Mouse (Mus musculus) frontal cortex, adult (tissue): ENCODE results near the gene Ap1g2.

Experiments used
- ATAC-seq: cut with Nextera tagmentation; 2 replicates; pipeline ENCODE4 v1.9.2; 2017; ENCODE audit warnings: mild to moderate bottlenecking, moderate library complexity, mixed read lengths; ENCODE audit not compliant: low TSS enrichment

Ap1g2 gene

GRCm38 (mm10) chr14:55089199-55089947, 17.0 kb downstream of the Ap1g2 start:
- peak; percentile 16; the same call in 1 of the 2 replicates for ATAC-seq

GRCm38 (mm10) chr14:55086009-55086514, 20.3 kb downstream of the Ap1g2 start:
- ATAC-seq: no peak

- ATAC-seq: no peak
These were observed 20.9 kb downstream of the Ap1g2 start for GRCm38 (mm10) chr14:55085324-55086008.

- ATAC-seq: no peak
These were observed 22.9 kb downstream of the Ap1g2 start for GRCm38 (mm10) chr14:55083481-55083880.

- no peak for ATAC-seq
These were observed 25.3 kb downstream of the Ap1g2 start for GRCm38 (mm10) chr14:55081105-55081504.

- peak; percentile 32; the same call in 1 of the 2 replicates for ATAC-seq
These were observed 27.0 kb downstream of the Ap1g2 start for GRCm38 (mm10) chr14:55079214-55079970.

GRCm38 (mm10) chr14:55078366-55078989, 27.9 kb downstream of the Ap1g2 start:
- ATAC-seq: peak; percentile 13; the same call in 1 of the 2 replicates

GRCm38 (mm10) chr14:55077481-55078365, 28.7 kb downstream of the Ap1g2 start:
- ATAC-seq: 0 out of 2 replicates have a peak, but pooled peaks have one; percentile 18

GRCm38 (mm10) chr14:55076956-55077355, 29.4 kb downstream of the Ap1g2 start:
- ATAC-seq: no peak

GRCm38 (mm10) chr14:55076224-55076623, 30.2 kb downstream of the Ap1g2 start:
- ATAC-seq: peak; percentile 13; the same call in 1 of the 2 replicates

- no peak for ATAC-seq
These were observed 32.0 kb downstream of the Ap1g2 start for GRCm38 (mm10) chr14:55074416-55074815.

- ATAC-seq: peak; percentile 25
These were observed 34.6 kb downstream of the Ap1g2 start for GRCm38 (mm10) chr14:55071756-55072155.

- 0 out of 2 replicates have a peak, but pooled peaks have one; percentile 8 for ATAC-seq
These were observed 40.4 kb downstream of the Ap1g2 start for GRCm38 (mm10) chr14:55066042-55066441.

- ATAC-seq: no peak
These were observed 41.0 kb downstream of the Ap1g2 start for GRCm38 (mm10) chr14:55065391-55065790.

- no peak for ATAC-seq
These were observed 41.7 kb downstream of the Ap1g2 start for GRCm38 (mm10) chr14:55064481-55065370.

- ATAC-seq: no peak
These were observed 42.6 kb downstream of the Ap1g2 start for GRCm38 (mm10) chr14:55063581-55064381.

- ATAC-seq: no peak
These were observed 43.3 kb downstream of the Ap1g2 start for GRCm38 (mm10) chr14:55063117-55063516.

GRCm38 (mm10) chr14:55062626-55063025, 43.8 kb downstream of the Ap1g2 start:
- peak; percentile 42 for ATAC-seq

- ATAC-seq: no peak
These were observed 44.5 kb downstream of the Ap1g2 start for GRCm38 (mm10) chr14:55061845-55062244.
